ENCODE assay signal across 8 mouse cellular contexts in the genomic region with DNA sequence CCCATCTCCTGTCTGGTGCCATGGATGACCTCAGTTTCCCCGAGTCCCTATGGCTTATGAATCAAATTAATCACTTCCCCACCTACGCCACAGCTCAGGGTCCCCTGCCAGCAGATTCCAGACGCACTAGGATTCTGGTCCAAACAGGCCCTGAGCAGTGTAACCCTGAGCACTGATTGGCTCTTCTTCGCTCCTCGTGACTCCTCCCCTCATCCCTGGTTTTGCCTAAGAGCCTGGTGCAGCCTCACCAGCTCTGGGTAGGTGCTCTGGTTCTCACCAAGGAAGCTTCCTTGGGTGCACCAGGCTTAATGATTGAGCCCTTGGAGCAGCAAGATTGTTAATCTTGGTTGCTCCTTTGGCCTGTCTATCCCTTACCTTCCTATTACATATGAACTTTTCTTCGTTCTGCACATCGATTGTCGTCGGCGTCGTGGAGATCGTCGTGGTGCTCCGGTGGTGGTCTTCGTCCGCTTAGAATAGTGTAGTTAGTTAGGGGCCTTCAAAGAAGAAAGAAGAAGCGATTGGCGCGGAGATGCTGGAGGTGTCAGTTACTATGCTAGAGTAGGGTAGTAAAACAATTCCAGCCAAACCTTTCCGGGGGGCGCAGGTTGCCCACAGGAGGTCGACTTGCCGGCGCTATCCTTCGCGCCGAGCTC. TPM values are rescaled to one million over a fixed set of nuclear protein-coding genes. Genes with fewer than 3 reads are reported as not detected.
DNase-seq lines count a peak whose midpoint lies in the region; ATAC-seq lines count a peak whose summit lies in the region.

A gene (plus strand): TSS at position 256 of the 656 bp plus-strand sequence.

- 0 out of 2 replicates have a peak within 1 kb of the TSS, but pooled peaks have one; percentile 7 for H3K4me3 ChIP-seq in lung, embryonic 15.5 days
- peak within 1 kb of the TSS; percentile 35 for H3K4me3 ChIP-seq in forebrain, embryonic 11.5 days (ENCODE audit: low read depth, low read length)
- H3K4me3 ChIP-seq in neural tube, embryonic 14.5 days (ENCODE audit: low read depth, low read length) = peak within 1 kb of the TSS; percentile 38

- H3K4me2 ChIP-seq in lung, embryonic 15.5 days = peak within 1 kb of the TSS; percentile 41
- peak within 1 kb of the TSS; percentile 68 for H3K4me2 ChIP-seq in forebrain, embryonic 11.5 days (ENCODE audit: low read depth, low read length, severe bottlenecking)
- H3K4me2 ChIP-seq in neural tube, embryonic 14.5 days (ENCODE audit: low read depth, low read length) = peak within 1 kb of the TSS; percentile 62

- WGBS in lung, embryonic 15.5 days = 27% methylated on average over 27 of the region's 27 CpGs
- 29% methylated on average over 27 of the region's 27 CpGs for WGBS in forebrain, embryonic 11.5 days
- 28% methylated on average over 23 of the region's 27 CpGs for WGBS in neural tube, embryonic 14.5 days

- H3K36me3 ChIP-seq in lung, embryonic 15.5 days = no peaks in the 10 kb centered on the region
- no peaks in the 10 kb centered on the region for H3K36me3 ChIP-seq in forebrain, embryonic 11.5 days (ENCODE audit: control insufficient read depth, insufficient read depth, low read length)
- no peaks in the 10 kb centered on the region for H3K36me3 ChIP-seq in neural tube, embryonic 14.5 days (ENCODE audit: control insufficient read depth, insufficient read depth, low read length)

- DNase-seq in lung, adult 18-20 months = no peak
- DNase-seq in forebrain, embryonic 11.5 days (ENCODE audit: low spot score) = peak; percentile 48
- DNase-seq in layer of hippocampus, postnatal 14 days (ENCODE audit: low spot score in 2 of 2) = no peak
- no peak for DNase-seq in cerebellum, adult 11 months

- H3K27ac ChIP-seq in lung, embryonic 15.5 days = no peak within 1 kb of the TSS
- no peak within 1 kb of the TSS for H3K27ac ChIP-seq in forebrain, embryonic 11.5 days (ENCODE audit: low read depth, low read length)
- H3K27ac ChIP-seq in neural tube, embryonic 14.5 days (ENCODE audit: low read depth, low read length) = no peak within 1 kb of the TSS

- no peak within 1 kb of the TSS for H3K9ac ChIP-seq in lung, embryonic 15.5 days
- H3K9ac ChIP-seq in forebrain, embryonic 11.5 days (ENCODE audit: low read length) = peak within 1 kb of the TSS; percentile 6; the same call in 1 of the 2 replicates
- peak within 1 kb of the TSS; percentile 37 for H3K9ac ChIP-seq in neural tube, embryonic 14.5 days (replicated peaks; ENCODE audit: low read depth, low read length)

- H3K4me1 ChIP-seq in lung, embryonic 15.5 days = no peaks in the 10 kb centered on the region
- H3K4me1 ChIP-seq in forebrain, embryonic 11.5 days (replicated peaks; ENCODE audit: control insufficient read depth, insufficient read depth, low read length) = no peaks in the 10 kb centered on the region
- H3K4me1 ChIP-seq in neural tube, embryonic 14.5 days (ENCODE audit: control insufficient read depth, insufficient read depth, low read length) = no peaks in the 10 kb centered on the region

- H3K9me3 ChIP-seq in lung, embryonic 15.5 days = no peaks in the 10 kb centered on the region
- H3K9me3 ChIP-seq in forebrain, embryonic 11.5 days (ENCODE audit: control insufficient read depth, low read length) = no peaks in the 10 kb centered on the region
- H3K9me3 ChIP-seq in neural tube, embryonic 14.5 days (ENCODE audit: control insufficient read depth, low read length) = no peaks in the 10 kb centered on the region

- H3K27me3 ChIP-seq in lung, embryonic 15.5 days = peaks cover 43% of the 10 kb centered on the region
- H3K27me3 ChIP-seq in forebrain, embryonic 11.5 days (ENCODE audit: control insufficient read depth, insufficient read depth, low read length) = peaks cover 5% of the 10 kb centered on the region; the same call in 1 of the 2 replicates
- 0 out of 2 replicates have a peak, but pooled peaks cover 4% of the 10 kb centered on the region for H3K27me3 ChIP-seq in neural tube, embryonic 14.5 days (ENCODE audit: control insufficient read depth, insufficient read depth, low read length)

- ATAC-seq in lung, embryonic 15.5 days (ENCODE audit: borderline replicate concordance, extremely low read depth, low FRiP score, low TSS enrichment) = no peak
- peak; percentile 84 for ATAC-seq in forebrain, embryonic 11.5 days (replicated peaks; ENCODE audit: low FRiP score)
- peak; percentile 88 for ATAC-seq in neural tube, embryonic 14.5 days (ENCODE audit: low read depth)
- ATAC-seq in monocyte, adult 5-6 weeks (replicated peaks; ENCODE audit: insufficient number of reproducible peaks, low FRiP score, low TSS enrichment, poor library complexity, severe bottlenecking) = no peak
- no peak for ATAC-seq in erythroid progenitor cell, adult 5-6 weeks (replicated peaks; ENCODE audit: low FRiP score, poor library complexity, severe bottlenecking)

RNA-seq across cellular contexts. Expression of the gene that starts here (rescaled TPM):
- not detected in 2 replicates for polyA plus RNA-seq in lung, embryonic 15.5 days (2015; fragmentation: Nextera tagmentation; extraction: Ambion mirVana)
- polyA plus RNA-seq in forebrain, embryonic 11.5 days (2014; fragmentation: Nextera tagmentation; extraction: Ambion mirVana) = 0.40 and 0.48 TPM in 2 replicates
- total RNA-seq in layer of hippocampus, postnatal 14 days (2021) = 10 to 100 TPM; 31.1 to 41.7 TPM
- polyA plus RNA-seq in neural tube, embryonic 14.5 days (2014; fragmentation: Nextera tagmentation; extraction: Ambion mirVana) = 5.3 and 10.0 TPM in 2 replicates
- total RNA-seq in monocyte, adult 5-6 weeks (2017) = 0.53 TPM in 1 of 3 replicates, not detected in the others
- not detected in 2 replicates for total RNA-seq in erythroid progenitor cell, adult 5-6 weeks (2015; ENCODE audit: low replicate concordance)
- total RNA-seq in erythroid progenitor cell, adult 5-6 weeks (2017; ENCODE audit: low replicate concordance) = not detected in 2 replicates

Comparison
In these comparisons a context has a peak if more than half of its experiments do, and no peak if none do; other contexts are left out.
1. RNA of the gene that starts here (total RNA-seq): 31.1 to 41.7 TPM in layer of hippocampus, postnatal 14 days; 0.53 TPM in monocyte, adult 5-6 weeks and not detected in erythroid progenitor cell, adult 5-6 weeks; every median in the first group is over 10 times any median in the second.
2. Peak in DNase-seq, ATAC-seq, H3K4me3 ChIP-seq, H3K9ac ChIP-seq and H3K4me2 ChIP-seq in forebrain, embryonic 11.5 days; RNA of the gene not detected or under 1 TPM.
3. Peak in every context shown above with its lines, with median percentiles within 50 percentile points of each other: H3K4me2 ChIP-seq and H3K4me3 ChIP-seq.